Mouse (Mus musculus) intestine, embryonic 14.5 days (tissue): Measurements from ENCODE around the gene Mcu. TPM values are rescaled to one million over a fixed set of nuclear protein-coding genes. Genes with fewer than 3 reads are reported as not detected.

Source experiments
- ATAC-seq: fragments of 200-750 bp; cut with Nextera tagmentation; replicated peaks from 2 replicates; pipeline ENCODE4 v1.8.0; 2017; ENCODE audit warnings: low read depth, moderate number of reproducible peaks, moderate TSS enrichment, moderate library complexity; ENCODE audit not compliant: low FRiP score, low TSS enrichment
- DNase-seq: peaks from one replicate; pipeline ENCODE4 v3.0.0-alpha.2; 2018; ENCODE audit warnings: low spot score
- H3K27ac ChIP-seq: fragments of 300-500 bp; sonication (generic); 2 replicates; pipeline ENCODE4 v1.5.1; 2014; ENCODE audit warnings: low read depth, mild to moderate bottlenecking, control low read depth
- H3K27me3 ChIP-seq: fragments of 300-500 bp; sonication (generic); replicated peaks from 2 replicates; pipeline ENCODE4 v1.6.1; 2014; ENCODE audit warnings: low read length, control low read depth; ENCODE audit not compliant: control insufficient read depth, insufficient read depth
- H3K36me3 ChIP-seq: fragments of 300-500 bp; sonication (generic); 2 replicates; pipeline ENCODE4 v1.6.1; 2014; ENCODE audit warnings: low read length, control low read depth; ENCODE audit not compliant: control insufficient read depth, insufficient read depth
- H3K4me1 ChIP-seq: fragments of 300-500 bp; sonication (generic); replicated peaks from 2 replicates; pipeline ENCODE4 v1.6.1; 2014; ENCODE audit warnings: low read length, control low read depth, mixed read lengths; ENCODE audit not compliant: control insufficient read depth, insufficient read depth
- H3K4me2 ChIP-seq: fragments of 300-500 bp; sonication (generic); 2 replicates; pipeline ENCODE4 v1.6.1; 2014; ENCODE audit warnings: low read length
- H3K4me3 ChIP-seq: fragments of 300-500 bp; sonication (generic); 2 replicates; pipeline ENCODE4 v1.5.1; 2014; ENCODE audit warnings: low read depth, low read length, control low read depth, mixed read lengths
- H3K9ac ChIP-seq: fragments of 300-500 bp; sonication (generic); 2 replicates; pipeline ENCODE4 v1.6.1; 2014; ENCODE audit warnings: mild to moderate bottlenecking, low read length
- H3K9me3 ChIP-seq: fragments of 300-500 bp; sonication (generic); 2 replicates; pipeline ENCODE4 v1.6.1; 2016; ENCODE audit warnings: low read length, control low read depth; ENCODE audit not compliant: control insufficient read depth
- WGBS: fragments of 180-500 bp; shearing (Covaris S2); extraction: QIAGEN DNeasy Blood & Tissue Kit; methylation state at CpG from one replicate; pipeline ENCODE4 v1.1.7; 2014; 5-methylcytosine and 5-hydroxymethylcytosine counted together
- polyA plus RNA-seq: library from polyadenylated mRNA; unstranded; fragments of >200 nt; fragmentation: Nextera tagmentation; extraction: Ambion mirVana; gene quantifications from 2 replicates; pipeline ENCODE4 v1.2.1, GENCODE M21; 2014

The Mcu gene
- polyA plus RNA-seq, 1 experiment from 2014 or later = 60.2 TPM

GRCm38 (mm10) chr10:59602043-59602442, 14.4 kb downstream of the Mcu start:
- H3K27me3 ChIP-seq = no peaks in the 10 kb centered on the region
- 0 out of 2 replicates have a peak, but pooled peaks cover 6% of the 10 kb centered on the region for H3K36me3 ChIP-seq
- no peak overlapping the region for H3K4me3 ChIP-seq
- no peak overlapping the region for H3K27ac ChIP-seq
- H3K4me2 ChIP-seq = no peak overlapping the region
- 67% methylated on average over 8 of the region's 8 CpGs for WGBS
- no peak overlapping the region for H3K9ac ChIP-seq
- peaks cover 7% of the 10 kb centered on the region for H3K4me1 ChIP-seq
- H3K9me3 ChIP-seq = no peaks in the 10 kb centered on the region
- DNase-seq = no peak
- no peak for ATAC-seq

- Histone ChIP-seq H3K36me3 (0 out of 2 replicates have a peak, but pooled peaks cover 6% of the 10 kb centered on the region), H3K27me3 (no peaks in the 10 kb centered on the region), H3K4me1 (peaks cover 7% of the 10 kb centered on the region; the same call in 1 of the 2 replicates), H3K4me2 (no peak overlapping the region), H3K4me3 (no peak overlapping the region), H3K9ac (no peak overlapping the region), H3K27ac (no peak overlapping the region), H3K9me3 (no peaks in the 10 kb centered on the region)
- no peak for ATAC-seq
- 76% methylated on average over 8 of the region's 8 CpGs for WGBS
- DNase-seq = no peak
Measured at GRCm38 (mm10) chr10:59600516-59600915, 16.0 kb downstream of the Mcu start.

GRCm38 (mm10) chr10:59593826-59594570, 22.5 kb downstream of the Mcu start:
- Histone ChIP-seq H3K9ac (no peak overlapping the region), H3K4me3 (no peak overlapping the region), H3K36me3 (0 out of 2 replicates have a peak, but pooled peaks cover 6% of the 10 kb centered on the region), H3K4me1 (no peaks in the 10 kb centered on the region), H3K4me2 (no peak overlapping the region), H3K27me3 (no peaks in the 10 kb centered on the region), H3K27ac (no peak overlapping the region), H3K9me3 (no peaks in the 10 kb centered on the region)
- DNase-seq = no peak
- ATAC-seq = no peak
- WGBS = 76% methylated on average over 13 of the region's 13 CpGs

GRCm38 (mm10) chr10:59590606-59591005, 25.9 kb downstream of the Mcu start:
- H3K9ac ChIP-seq = no peak overlapping the region
- H3K27me3 ChIP-seq = no peaks in the 10 kb centered on the region
- no peak overlapping the region for H3K27ac ChIP-seq
- H3K36me3 ChIP-seq = no peaks in the 10 kb centered on the region
- H3K9me3 ChIP-seq = no peaks in the 10 kb centered on the region
- DNase-seq (no peak), ATAC-seq (no peak)
- WGBS = 95% methylated on average over 9 of the region's 9 CpGs
- no peak overlapping the region for H3K4me2 ChIP-seq
- no peak overlapping the region for H3K4me3 ChIP-seq
- H3K4me1 ChIP-seq = no peaks in the 10 kb centered on the region

- H3K4me2 ChIP-seq = no peak overlapping the region
- DNase-seq (no peak), ATAC-seq (no peak)
- H3K9me3 ChIP-seq = no peaks in the 10 kb centered on the region
- WGBS = 83% methylated on average over 13 of the region's 13 CpGs
- H3K4me3 ChIP-seq = no peak overlapping the region
- H3K9ac ChIP-seq = no peak overlapping the region
- no peaks in the 10 kb centered on the region for H3K36me3 ChIP-seq
- no peaks in the 10 kb centered on the region for H3K27me3 ChIP-seq
- no peaks in the 10 kb centered on the region for H3K4me1 ChIP-seq
- H3K27ac ChIP-seq = no peak overlapping the region
Measured at GRCm38 (mm10) chr10:59589856-59590255, 26.6 kb downstream of the Mcu start.

GRCm38 (mm10) chr10:59589420-59589819, 27.1 kb downstream of the Mcu start:
- no peaks in the 10 kb centered on the region for H3K9me3 ChIP-seq
- H3K36me3 ChIP-seq = no peaks in the 10 kb centered on the region
- 87% methylated on average over 7 of the region's 7 CpGs for WGBS
- H3K4me3 ChIP-seq = no peak overlapping the region
- no peaks in the 10 kb centered on the region for H3K4me1 ChIP-seq
- H3K27ac ChIP-seq = no peak overlapping the region
- H3K9ac ChIP-seq = no peak overlapping the region
- no peak overlapping the region for H3K4me2 ChIP-seq
- no peak for DNase-seq
- H3K27me3 ChIP-seq = no peaks in the 10 kb centered on the region
- no peak for ATAC-seq

GRCm38 (mm10) chr10:59588135-59588534, 28.4 kb downstream of the Mcu start:
- Histone ChIP-seq H3K9ac (no peak overlapping the region), H3K4me1 (no peaks in the 10 kb centered on the region), H3K27me3 (no peaks in the 10 kb centered on the region), H3K36me3 (peaks cover 4% of the 10 kb centered on the region; the same call in 1 of the 2 replicates), H3K9me3 (no peaks in the 10 kb centered on the region), H3K4me2 (no peak overlapping the region), H3K4me3 (no peak overlapping the region), H3K27ac (no peak overlapping the region)
- DNase-seq = no peak
- ATAC-seq = no peak
- WGBS = 87% methylated on average over 7 of the region's 7 CpGs

- H3K4me1 ChIP-seq = no peaks in the 10 kb centered on the region
- no peak overlapping the region for H3K9ac ChIP-seq
- no peak for DNase-seq
- H3K4me3 ChIP-seq = no peak overlapping the region
- H3K9me3 ChIP-seq = no peaks in the 10 kb centered on the region
- H3K27ac ChIP-seq = no peak overlapping the region
- WGBS = 87% methylated on average over 15 of the region's 15 CpGs
- no peak for ATAC-seq
- no peaks in the 10 kb centered on the region for H3K27me3 ChIP-seq
- H3K36me3 ChIP-seq = peaks cover 7% of the 10 kb centered on the region; the same call in 1 of the 2 replicates
- no peak overlapping the region for H3K4me2 ChIP-seq
Measured at GRCm38 (mm10) chr10:59586821-59587220, 29.7 kb downstream of the Mcu start.

- 88% methylated on average over 5 of the region's 5 CpGs for WGBS
Measured at GRCm38 (mm10) chr10:59585621-59586020, 30.9 kb downstream of the Mcu start.

More at GRCm38 (mm10) chr10:59585621-59586020, 30.9 kb downstream of the Mcu start:
- Histone ChIP-seq H3K4me2 (no peak overlapping the region), H3K27ac (no peak overlapping the region), H3K4me3 (no peak overlapping the region), H3K9ac (no peak overlapping the region), H3K27me3 (no peaks in the 10 kb centered on the region), H3K36me3 (peaks cover 7% of the 10 kb centered on the region; the same call in 1 of the 2 replicates), H3K4me1 (no peaks in the 10 kb centered on the region), H3K9me3 (no peaks in the 10 kb centered on the region)
- DNase-seq = no peak
- ATAC-seq = no peak
